Mouse (Mus musculus) ovary, adult 10 weeks (tissue): Measurements from ENCODE around the gene Gtf2i. TPM values are rescaled to one million over a fixed set of nuclear protein-coding genes. Genes with fewer than 3 reads are reported as not detected.

Source experiments
- polyA plus RNA-seq: library from polyadenylated mRNA; stranded (reverse); fragments of 350-450 nt; fragmentation: Illumina TruSeq; extraction: RNeasy Lipid Tissue Mini Kit (QIAGEN cat#74804); gene quantifications from one replicate; pipeline ENCODE4 v1.2.3, GENCODE M21; 2014

The Gtf2i gene
- polyA plus RNA-seq: 150 TPM

DNA sequence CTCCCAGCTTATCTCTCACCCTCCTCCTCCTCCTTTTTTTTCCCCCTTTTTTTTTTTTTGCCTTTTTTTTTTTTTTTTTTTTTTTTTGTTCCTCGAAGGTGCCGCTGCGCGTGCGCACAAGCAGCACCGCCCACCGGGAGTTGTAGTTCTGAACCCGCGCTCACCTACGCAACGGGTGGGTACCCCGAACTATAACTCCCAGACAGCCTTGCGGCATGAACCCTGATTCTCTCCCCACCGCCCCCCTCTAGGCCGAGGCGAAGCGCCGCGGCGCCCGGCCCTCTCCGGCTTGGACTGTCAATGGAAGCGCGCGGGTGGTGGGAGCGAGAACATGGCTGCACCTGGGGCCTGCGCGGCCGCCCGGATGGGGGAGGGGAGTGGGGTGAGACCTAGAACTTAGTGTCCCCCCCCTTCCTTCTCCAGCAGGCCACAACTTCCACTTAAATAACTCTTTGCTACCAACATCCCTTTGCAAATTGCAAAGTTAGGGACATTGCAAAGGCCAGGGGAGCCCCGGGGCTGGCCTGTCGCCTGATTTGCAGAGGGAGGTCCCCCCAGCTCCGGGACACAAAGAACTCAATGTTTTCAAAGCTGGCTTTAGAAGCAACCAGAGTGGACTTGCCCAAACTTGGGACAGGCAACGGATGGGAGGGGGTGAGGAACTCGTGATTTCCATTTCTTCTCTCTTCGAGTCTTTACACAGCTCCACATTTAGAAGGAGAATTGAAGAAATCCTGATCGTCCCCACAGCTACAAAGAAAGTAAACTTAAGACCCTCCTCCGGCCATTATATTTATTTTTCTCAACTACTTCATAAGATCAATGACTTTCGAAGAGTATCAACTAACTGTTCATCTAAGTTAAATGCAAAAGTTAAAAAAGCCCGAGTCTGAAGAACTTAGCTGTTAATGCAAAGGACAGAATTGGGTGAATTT lies at the start of gene Gtf2i:
Gene Gtf2i, minus strand, starts transcription at position 73 of the 935 bp plus-strand sequence.

DNA sequence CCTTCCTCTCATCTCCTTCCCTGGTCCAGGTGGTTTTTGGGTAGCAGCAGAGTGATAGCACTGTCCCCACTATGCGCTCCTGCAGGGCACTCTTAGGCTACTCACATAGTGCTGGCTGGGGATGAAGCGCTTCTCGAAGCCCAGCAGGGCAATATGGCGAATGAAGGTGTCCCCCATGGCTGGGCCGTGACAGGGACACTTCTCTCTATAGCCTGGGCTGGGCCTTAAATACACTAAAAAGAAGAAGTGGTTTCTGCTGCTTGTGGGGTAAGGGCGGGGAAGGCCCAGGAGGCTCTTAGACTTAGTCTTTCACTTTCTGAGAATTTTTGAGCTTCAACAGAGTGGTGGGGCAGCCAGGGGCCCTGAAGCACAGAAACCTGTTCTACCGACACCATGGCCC lies 85.2 kb downstream of the Gtf2i start, which contains the start of gene Ncf1:
Gene Ncf1, minus strand, starts transcription at position 235 of the 400 bp plus-strand sequence.

Other genes with a start within 250 kb of the Gtf2i start
- gene Castor2, start 215.0 kb downstream of the Gtf2i start, polyA plus RNA-seq: 4.5 TPM
- gene Rcc1l, start 138.0 kb downstream of the Gtf2i start, polyA plus RNA-seq: 1.5 TPM
- 4.6 TPM for gene Gtf2ird2, start 130.7 kb downstream of the Gtf2i start, polyA plus RNA-seq
- gene Ncf1, start 85.1 kb downstream of the Gtf2i start, polyA plus RNA-seq: 1.6 TPM
- 8.1 TPM for gene Gtf2ird1, start 142.0 kb upstream of the Gtf2i start, polyA plus RNA-seq
- 0.48 TPM for gene Clip2, start 237.7 kb upstream of the Gtf2i start, polyA plus RNA-seq
- not detected for gene Syna, start 245.4 kb upstream of the Gtf2i start, polyA plus RNA-seq